Comparison of ENCODE assay signal across 22 mouse cellular contexts in the genomic region with DNA sequence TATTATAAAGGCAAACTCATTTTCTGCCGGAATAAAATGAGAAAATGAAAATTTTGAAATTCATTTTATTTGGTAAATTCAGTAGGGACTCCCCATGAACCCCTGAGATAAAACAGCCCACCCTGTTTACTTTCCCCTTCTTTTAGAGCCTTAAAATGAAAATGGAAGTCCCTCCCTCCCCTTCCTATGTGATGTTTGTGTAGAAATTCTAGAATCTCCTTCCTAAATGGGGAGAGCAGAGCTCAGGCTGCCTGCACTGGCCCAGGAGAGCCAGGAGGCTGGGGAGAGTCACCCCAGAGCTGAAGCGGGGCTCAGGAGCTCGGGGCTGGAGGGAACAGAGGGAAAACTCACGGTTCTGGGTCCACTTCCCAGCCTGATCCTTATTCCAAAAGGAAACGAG.
A peak's percentile ranks its signal among the peaks of the same experiment; 100 is the strongest.
DNase-seq lines count a peak whose midpoint lies in the region; ATAC-seq and TF ChIP-seq lines count a peak whose summit lies in the region.
"Had no signal": no experiment of that assay in that cellular context is flagged by ENCODE, and none has a peak within 500 bp of the region (broad histone marks: within the 10 kb centered on the region; RNA-seq: fewer than 3 reads in every experiment).

No protein-coding gene starts in this region.

- WGBS in embryonic facial prominence, embryonic 11.5 days: 31% methylated on average over 5 of the region's 5 CpGs
- 47% methylated on average over 5 of the region's 5 CpGs for WGBS in embryonic facial prominence, embryonic 10.5 days
- WGBS in heart, embryonic 14.5 days: 59% methylated on average over 5 of the region's 5 CpGs
- 18% methylated on average over 5 of the region's 5 CpGs for WGBS in kidney, embryonic 14.5 days

- H3K4me3 ChIP-seq in embryonic facial prominence, embryonic 11.5 days (ENCODE audit: low read depth, low read length): no peak overlapping the region
- H3K4me3 ChIP-seq in embryonic facial prominence, embryonic 10.5 days: no peak overlapping the region
- H3K4me3 ChIP-seq in heart, embryonic 14.5 days (ENCODE audit: control insufficient read depth in 1 of 2, insufficient read depth in 1 of 2, low read depth in 1 of 2, low read length in 2 of 2): no peak overlapping the region
- peak overlapping the region; percentile 20; the same call in 1 of the 2 replicates for H3K4me3 ChIP-seq in kidney, embryonic 14.5 days (ENCODE audit: low read length)
- no peak overlapping the region for H3K4me3 ChIP-seq in CH12.LX (replicated peaks in 1 of 3; ENCODE audit: low read depth in 2 of 3, low read length in 2 of 3, poor library complexity in 1 of 3)
- H3K4me3 ChIP-seq: erythroblast, embryonic 14.5 days; forebrain, embryonic 12.5 days; layer of hippocampus, adult 2 months; liver, embryonic 13.5 days; midbrain, embryonic 12.5 days; stomach, embryonic 15.5 days had no signal

- ATAC-seq in embryonic facial prominence, embryonic 11.5 days (replicated peaks; ENCODE audit: insufficient number of reproducible peaks, low FRiP score, low TSS enrichment, low read depth): no peak
- ATAC-seq in heart, embryonic 14.5 days (ENCODE audit: insufficient number of reproducible peaks, insufficient read depth, low FRiP score, low read depth): no peak
- no peak for ATAC-seq in kidney, embryonic 14.5 days (ENCODE audit: low FRiP score, low TSS enrichment)

- TF ChIP-seq POLR2A in CH12.LX (IDR thresholded peaks at IDR 0.05; ENCODE audit: low read depth, low read length): no peak

- in situ Hi-C loops in CH12.LX (cut with MboI; ENCODE audit: low pct_ligation_motif_present, low pct_unique_long_range_greater_than_20kb, low sequenced_read_pairs): loop anchor here (5.0 kb wide), 2 partner anchors 118 to 282 kb away; no protein-coding TSS in a partner anchor

- no peak overlapping the region for H3K9ac ChIP-seq in embryonic facial prominence, embryonic 11.5 days (replicated peaks; ENCODE audit: low read length)
- H3K9ac ChIP-seq in heart, embryonic 14.5 days (ENCODE audit: low read length): 0 out of 2 replicates have a peak overlapping the region, but pooled peaks have one; percentile 2
- H3K9ac ChIP-seq in kidney, embryonic 14.5 days (ENCODE audit: low read depth, low read length): peak overlapping the region; percentile 61
- H3K9ac ChIP-seq in CH12.LX (ENCODE audit: insufficient read depth, low read depth): no peak overlapping the region
- H3K9ac ChIP-seq: forebrain, embryonic 12.5 days; liver, embryonic 13.5 days; stomach, embryonic 15.5 days had no signal

- no peak for TF ChIP-seq EP300 in CH12.LX (IDR thresholded peaks at IDR 0.05; ENCODE audit: low read length)

- dilution Hi-C loops in CH12.LX (cut with MboI; ENCODE audit: extremely low pct_ligation_motif_present, extremely low pct_unique_long_range_greater_than_20kb, low sequenced_read_pairs): no loop called here

- no peaks in the 10 kb centered on the region for H3K9me3 ChIP-seq in embryonic facial prominence, embryonic 11.5 days (replicated peaks; ENCODE audit: control insufficient read depth, low read length)
- no peaks in the 10 kb centered on the region for H3K9me3 ChIP-seq in embryonic facial prominence, embryonic 10.5 days
- no peaks in the 10 kb centered on the region for H3K9me3 ChIP-seq in heart, embryonic 14.5 days (ENCODE audit: control insufficient read depth, low read length)
- no peaks in the 10 kb centered on the region for H3K9me3 ChIP-seq in kidney, embryonic 14.5 days (ENCODE audit: control insufficient read depth, low read length)
- H3K9me3 ChIP-seq in CH12.LX (replicated peaks; ENCODE audit: low read length): no peaks in the 10 kb centered on the region
- H3K9me3 ChIP-seq: forebrain, embryonic 12.5 days; liver, embryonic 13.5 days; midbrain, embryonic 12.5 days; stomach, embryonic 15.5 days had no signal

- no peaks in the 10 kb centered on the region for H3K79me2 ChIP-seq in CH12.LX (replicated peaks; ENCODE audit: control insufficient read depth, extremely low read depth, insufficient read depth, poor library complexity, severe bottlenecking)

- TF ChIP-seq CTCF in CH12.LX (conservative IDR thresholded peaks at IDR 0.05 in 1 of 2, IDR thresholded peaks at IDR 0.05 in 1 of 2; ENCODE audit: low read depth in 2 of 2, low read length in 2 of 2): no peak

- DNase-seq in embryonic facial prominence, embryonic 11.5 days (ENCODE audit: low spot score): peak; percentile 45
- DNase-seq in embryonic facial prominence, embryonic 10.5 days (ENCODE audit: low spot score): no peak
- DNase-seq in heart, adult 8-10 months (ENCODE audit: low spot score): no peak
- no peak for DNase-seq in kidney, postnatal 36 days
- no peak for DNase-seq in CH12.LX (ENCODE audit: extremely low read depth)
- no peak for DNase-seq in layer of hippocampus, postnatal 25 days (ENCODE audit: extremely low spot score in 1 of 2, low spot score in 1 of 2)
- DNase-seq: adrenal gland, postnatal 25 days; cerebellum, adult 8-10 months; cerebellum, postnatal 36 days; embryo, embryonic 11 days; layer of hippocampus, postnatal 36 days; liver, embryonic 13.5 days; lung, adult 2 months; lung, postnatal 14 days; thymus, postnatal 36 days had no signal

- H3K27ac ChIP-seq in embryonic facial prominence, embryonic 11.5 days (replicated peaks; ENCODE audit: low read depth, low read length): no peak overlapping the region
- H3K27ac ChIP-seq in embryonic facial prominence, embryonic 10.5 days (replicated peaks): no peak overlapping the region
- no peak overlapping the region for H3K27ac ChIP-seq in heart, embryonic 14.5 days (replicated peaks in 1 of 2; ENCODE audit: control insufficient read depth in 1 of 2, insufficient read depth in 1 of 2, low read depth in 2 of 2, low read length in 2 of 2)
- peak overlapping the region; percentile 95 for H3K27ac ChIP-seq in kidney, embryonic 14.5 days (ENCODE audit: low read depth, low read length)
- H3K27ac ChIP-seq in CH12.LX (ENCODE audit: insufficient read depth, low read depth): no peak overlapping the region
- H3K27ac ChIP-seq: forebrain, embryonic 12.5 days; layer of hippocampus, adult 2 months; liver, embryonic 13.5 days; midbrain, embryonic 12.5 days; stomach, embryonic 15.5 days had no signal

- no peaks in the 10 kb centered on the region for H3K36me3 ChIP-seq in embryonic facial prominence, embryonic 11.5 days (replicated peaks; ENCODE audit: control insufficient read depth, insufficient read depth, low read depth, low read length)
- H3K36me3 ChIP-seq in embryonic facial prominence, embryonic 10.5 days (replicated peaks): no peaks in the 10 kb centered on the region
- H3K36me3 ChIP-seq in heart, embryonic 14.5 days (ENCODE audit: control insufficient read depth, insufficient read depth, low read length): no peaks in the 10 kb centered on the region
- H3K36me3 ChIP-seq in kidney, embryonic 14.5 days (ENCODE audit: control insufficient read depth, insufficient read depth, low read length): no peaks in the 10 kb centered on the region
- no peaks in the 10 kb centered on the region for H3K36me3 ChIP-seq in CH12.LX (replicated peaks in 1 of 2; ENCODE audit: control insufficient read depth in 1 of 2, insufficient read depth in 1 of 2, low read length in 1 of 2)
- H3K36me3 ChIP-seq: forebrain, embryonic 12.5 days; liver, embryonic 13.5 days; midbrain, embryonic 12.5 days; stomach, embryonic 15.5 days had no signal

- H3K4me1 ChIP-seq in embryonic facial prominence, embryonic 11.5 days (ENCODE audit: control insufficient read depth, insufficient read depth, low read length): peaks cover 8% of the 10 kb centered on the region
- H3K4me1 ChIP-seq in embryonic facial prominence, embryonic 10.5 days: peaks cover 89% of the 10 kb centered on the region
- H3K4me1 ChIP-seq in heart, embryonic 14.5 days (ENCODE audit: control insufficient read depth in 2 of 2, insufficient read depth in 2 of 2, low read length in 2 of 2): peaks cover 9 to 12% of the 10 kb centered on the region in 2 experiments; a peak in 3 of 4 replicates
- peaks cover 67% of the 10 kb centered on the region for H3K4me1 ChIP-seq in kidney, embryonic 14.5 days (ENCODE audit: control insufficient read depth, insufficient read depth, low read length)
- H3K4me1 ChIP-seq in CH12.LX (ENCODE audit: control insufficient read depth in 1 of 2, insufficient read depth in 2 of 2): peaks cover 4 to 12% of the 10 kb centered on the region in 2 experiments
- H3K4me1 ChIP-seq: liver, embryonic 13.5 days had no signal

- H3K4me2 ChIP-seq in embryonic facial prominence, embryonic 11.5 days (ENCODE audit: low read depth, low read length): no peak overlapping the region
- 0 out of 2 replicates have a peak overlapping the region, but pooled peaks have one; percentile 6 for H3K4me2 ChIP-seq in heart, embryonic 14.5 days (ENCODE audit: low read length)
- H3K4me2 ChIP-seq in kidney, embryonic 14.5 days (replicated peaks; ENCODE audit: low read depth, low read length): peak overlapping the region; percentile 45
- peak overlapping the region; percentile 46; the same call in 1 of the 2 replicates for H3K4me2 ChIP-seq in CH12.LX (ENCODE audit: insufficient read depth, low read depth, poor library complexity, severe bottlenecking)
- H3K4me2 ChIP-seq: forebrain, embryonic 12.5 days; liver, embryonic 13.5 days; midbrain, embryonic 12.5 days; stomach, embryonic 15.5 days had no signal

- no peaks in the 10 kb centered on the region; the same call in none of the 2 replicates for H3K27me3 ChIP-seq in embryonic facial prominence, embryonic 11.5 days (ENCODE audit: control insufficient read depth, insufficient read depth, low read length)
- H3K27me3 ChIP-seq in embryonic facial prominence, embryonic 10.5 days (replicated peaks; ENCODE audit: low read depth, poor library complexity, severe bottlenecking): peaks cover 91% of the 10 kb centered on the region
- H3K27me3 ChIP-seq in heart, embryonic 14.5 days (ENCODE audit: control insufficient read depth, insufficient read depth, low read length): peaks cover 15% of the 10 kb centered on the region
- H3K27me3 ChIP-seq in kidney, embryonic 14.5 days (ENCODE audit: control insufficient read depth, insufficient read depth, low read length): peaks cover 6% of the 10 kb centered on the region; the same call in 1 of the 2 replicates
- H3K27me3 ChIP-seq in CH12.LX (replicated peaks): peaks cover 95% of the 10 kb centered on the region

- no peak for TF ChIP-seq RAD21 in CH12.LX (IDR thresholded peaks at IDR 0.05; ENCODE audit: low read depth, low read length)

TF ChIP-seq in CH12.LX, 34 proteins besides CTCF, POLR2A, EP300 and RAD21 (continues in another document):
- no peak for TF ChIP-seq PAX5 (IDR thresholded peaks at IDR 0.05; ENCODE audit: low read length)
- TF ChIP-seq ZKSCAN1 (IDR thresholded peaks at IDR 0.05; ENCODE audit: borderline replicate concordance, low read depth, low read length): no peak
- TF ChIP-seq NELFE (IDR thresholded peaks at IDR 0.05; ENCODE audit: low read depth, low read length): no peak
- no peak for TF ChIP-seq UBTF (IDR thresholded peaks at IDR 0.05; ENCODE audit: low read depth, low read length)
- TF ChIP-seq MAZ (IDR thresholded peaks at IDR 0.05; ENCODE audit: low read depth, low read length): no peak
- TF ChIP-seq ZC3H11A (IDR thresholded peaks at IDR 0.05; ENCODE audit: low read depth, low read length): no peak
- no peak for TF ChIP-seq MEF2A (IDR thresholded peaks at IDR 0.05; ENCODE audit: borderline replicate concordance, low read depth, low read length)
- TF ChIP-seq BHLHE40 (IDR thresholded peaks at IDR 0.05; ENCODE audit: low read depth, low read length): no peak
- no peak for TF ChIP-seq KAT2A (IDR thresholded peaks at IDR 0.05; ENCODE audit: insufficient replicate concordance, low read length)

Comparison
In these comparisons a context has a peak if more than half of its experiments do, and no peak if none do; other contexts are left out.
1. H3K9ac ChIP-seq: peak in heart, embryonic 14.5 days (single experiment) and kidney, embryonic 14.5 days (single experiment); none in embryonic facial prominence, embryonic 11.5 days (single experiment) and CH12.LX (single experiment).